Mouse (Mus musculus): Measurements from ENCODE around the gene Snx1. TPM values are rescaled to one million over a fixed set of nuclear protein-coding genes. Genes with fewer than 3 reads are reported as not detected.
A peak's percentile ranks its signal among the peaks of the same experiment; 100 is the strongest.

Snx1 gene
- total and polyA plus RNA-seq, 3 experiments, result 83.9 to 189 (median 113) TPM

GRCm38 (mm10) chr9:66135967-66136366 is 9.6 kb upstream of the Snx1 start:
- Histone ChIP-seq H3K4me1 (ENCODE audit: control insufficient read depth in 1 of 2, insufficient read depth in 2 of 2, low read length in 2 of 2) (no peaks in the 10 kb centered on the region), H3K36me3 (ENCODE audit: control insufficient read depth in 1 of 2, insufficient read depth in 2 of 2, low read length in 2 of 2) (peaks cover 0 to 21% of the 10 kb centered on the region in 2 experiments; a peak in 2 of 4 replicates), H3K9ac (ENCODE audit: control insufficient read depth, low read depth, low read length, poor library complexity, severe bottlenecking) (no peak overlapping the region), H3K27me3 (ENCODE audit: control insufficient read depth in 1 of 2, insufficient read depth in 2 of 2, low read length in 2 of 2) (no peaks in the 10 kb centered on the region), H3K27ac (ENCODE audit: control insufficient read depth, low read depth, low read length) (no peak overlapping the region), H3K79me2 (ENCODE audit: control insufficient read depth, insufficient read depth, low read length, poor library complexity) (no peaks in the 10 kb centered on the region), H3K9me3 (replicated peaks; ENCODE audit: insufficient read depth, low read length) (no peaks in the 10 kb centered on the region), H3K4me3 (ENCODE audit: control insufficient read depth in 1 of 2, insufficient read depth in 1 of 2, low read depth in 2 of 2, low read length in 2 of 2) (no peak overlapping the region)
- peak; percentile 68 for DNase-seq (ENCODE audit: low read depth, low spot score)
- TF ChIP-seq RAD21 (IDR thresholded peaks at IDR 0.05; ENCODE audit: low read depth, low read length) (peak; percentile 5; the same call in 1 of the 2 replicates), SMC3 (IDR thresholded peaks at IDR 0.05; ENCODE audit: low read depth, low read length) (peak; percentile 51), CTCF (IDR thresholded peaks at IDR 0.05 in 2 of 3, conservative IDR thresholded peaks at IDR 0.05 in 1 of 3; ENCODE audit: control insufficient read depth in 1 of 3, insufficient read depth in 1 of 3, low read depth in 2 of 3, low read length in 3 of 3, poor library complexity in 1 of 3, severe bottlenecking in 1 of 3) (peak; percentile 64 to 89 (median 67)), ZC3H11A (IDR thresholded peaks at IDR 0.05; ENCODE audit: low read depth, low read length) (no peak), ZNF384 (IDR thresholded peaks at IDR 0.05; ENCODE audit: low read depth, low read length) (no peak), MEF2A (IDR thresholded peaks at IDR 0.05; ENCODE audit: extremely low read depth, insufficient replicate concordance, low read depth, low read length, poor library complexity, severe bottlenecking) (no peak), BHLHE40 (IDR thresholded peaks at IDR 0.05; ENCODE audit: borderline replicate concordance, low read depth, low read length) (peak; percentile 85; the same call in 1 of the 2 replicates), USF1 (IDR thresholded peaks at IDR 0.05; ENCODE audit: low read depth, low read length) (peak; percentile 76), ELF1 (IDR thresholded peaks at IDR 0.05; ENCODE audit: low read depth, low read length) (no peak)

DNA sequence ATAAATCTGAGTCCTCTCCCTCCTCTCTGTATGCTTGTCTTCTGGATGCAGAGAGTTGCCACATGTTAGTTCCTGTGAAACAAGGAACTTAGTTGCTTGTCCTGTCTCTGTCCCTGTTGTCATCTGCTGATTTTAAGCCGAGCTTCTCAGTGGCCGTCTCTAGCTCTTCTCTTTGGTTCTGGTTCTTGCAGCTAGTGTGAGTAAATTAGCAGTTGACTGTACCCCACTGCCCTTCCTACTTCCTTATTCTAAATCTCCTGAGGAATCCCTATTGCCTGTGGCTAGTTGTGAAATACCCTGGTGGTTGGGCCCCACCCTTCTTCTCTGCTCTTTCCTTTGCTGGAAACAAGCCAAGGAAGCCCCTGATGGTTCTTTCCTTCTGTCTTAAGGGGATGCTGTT is 5.1 kb upstream of the Snx1 start:
- peaks cover 24% of the 10 kb centered on the region for H3K79me2 ChIP-seq (ENCODE audit: control insufficient read depth, insufficient read depth, low read length, poor library complexity)
- H3K4me3 ChIP-seq (ENCODE audit: control insufficient read depth in 1 of 2, insufficient read depth in 1 of 2, low read depth in 2 of 2, low read length in 2 of 2), result no peak overlapping the region
- DNase-seq (ENCODE audit: low read depth, low spot score), result peak; percentile 60
- H3K36me3 ChIP-seq (ENCODE audit: control insufficient read depth in 1 of 2, insufficient read depth in 2 of 2, low read length in 2 of 2), result peaks cover 13 to 18% of the 10 kb centered on the region in 2 experiments
- peaks cover 2 to 18% of the 10 kb centered on the region in 2 experiments; a peak in 3 of 4 replicates for H3K4me1 ChIP-seq (ENCODE audit: control insufficient read depth in 1 of 2, insufficient read depth in 2 of 2, low read length in 2 of 2)
- H3K27ac ChIP-seq (ENCODE audit: control insufficient read depth, low read depth, low read length), result no peak overlapping the region
- no peak overlapping the region for H3K9ac ChIP-seq (ENCODE audit: control insufficient read depth, low read depth, low read length, poor library complexity, severe bottlenecking)
- no peak for TF ChIP-seq CTCF (IDR thresholded peaks at IDR 0.05 in 2 of 3, conservative IDR thresholded peaks at IDR 0.05 in 1 of 3; ENCODE audit: control insufficient read depth in 1 of 3, insufficient read depth in 1 of 3, low read depth in 2 of 3, low read length in 3 of 3, poor library complexity in 1 of 3, severe bottlenecking in 1 of 3)
- TF ChIP-seq EP300 (IDR thresholded peaks at IDR 0.05; ENCODE audit: low read depth in 1 of 2, low read length in 2 of 2), result 0 out of 4 replicates have a peak, but pooled peaks of 1 of the 2 experiments have one; percentile 8
- H3K27me3 ChIP-seq (ENCODE audit: control insufficient read depth in 1 of 2, insufficient read depth in 2 of 2, low read length in 2 of 2), result no peaks in the 10 kb centered on the region
- H3K9me3 ChIP-seq (replicated peaks; ENCODE audit: insufficient read depth, low read length), result no peaks in the 10 kb centered on the region

DNA sequence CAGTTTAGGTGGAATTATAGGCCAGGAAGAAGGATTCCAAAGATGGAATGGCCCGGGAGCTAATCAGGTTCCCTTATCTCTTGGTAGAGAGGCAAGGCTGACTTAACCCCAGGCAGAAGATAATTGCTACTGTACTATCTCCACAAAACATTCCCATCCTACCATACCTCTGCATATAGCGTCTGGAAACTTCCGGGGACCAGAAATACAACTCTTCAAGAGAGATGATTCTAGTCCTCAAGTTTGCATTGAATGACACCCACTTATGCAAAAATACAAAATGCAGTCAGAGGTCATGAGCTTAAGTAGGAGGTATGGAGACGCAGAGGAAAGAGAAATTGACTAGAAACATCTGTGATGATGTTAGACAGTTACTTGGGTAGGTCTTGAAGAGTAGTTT is 1.5 kb upstream of the Snx1 start:
- peak; percentile 33 for DNase-seq (ENCODE audit: low read depth, low spot score)
- Histone ChIP-seq H3K9me3 (replicated peaks; ENCODE audit: insufficient read depth, low read length) (no peaks in the 10 kb centered on the region), H3K79me2 (ENCODE audit: control insufficient read depth, insufficient read depth, low read length, poor library complexity) (peaks cover 37% of the 10 kb centered on the region), H3K4me3 (ENCODE audit: control insufficient read depth in 1 of 2, insufficient read depth in 1 of 2, low read depth in 2 of 2, low read length in 2 of 2) (peak overlapping the region; percentile 61 to 95), H3K36me3 (ENCODE audit: control insufficient read depth in 1 of 2, insufficient read depth in 2 of 2, low read length in 2 of 2) (peaks cover 0 to 25% of the 10 kb centered on the region in 2 experiments; a peak in 2 of 4 replicates), H3K27ac (ENCODE audit: control insufficient read depth, low read depth, low read length) (no peak overlapping the region), H3K4me1 (ENCODE audit: control insufficient read depth in 1 of 2, insufficient read depth in 2 of 2, low read length in 2 of 2) (peaks cover 4 to 20% of the 10 kb centered on the region in 2 experiments), H3K9ac (ENCODE audit: control insufficient read depth, low read depth, low read length, poor library complexity, severe bottlenecking) (peak overlapping the region; percentile 79), H3K27me3 (ENCODE audit: control insufficient read depth in 1 of 2, insufficient read depth in 2 of 2, low read length in 2 of 2) (no peaks in the 10 kb centered on the region)
- TF ChIP-seq MYB (IDR thresholded peaks at IDR 0.05; ENCODE audit: low read depth, low read length) (no peak), GATA1 (IDR thresholded peaks at IDR 0.05; ENCODE audit: low read depth, low read length) (peak; percentile 74), TAL1 (IDR thresholded peaks at IDR 0.05; ENCODE audit: low read length) (peak; percentile 13; the same call in 1 of the 2 replicates), USF1 (IDR thresholded peaks at IDR 0.05; ENCODE audit: low read depth, low read length) (no peak), EP300 (IDR thresholded peaks at IDR 0.05; ENCODE audit: low read depth in 1 of 2, low read length in 2 of 2) (peak; percentile 46 to 54; a peak in 2 of 4 replicates), ZNF384 (IDR thresholded peaks at IDR 0.05; ENCODE audit: low read depth, low read length) (no peak), SIN3A (IDR thresholded peaks at IDR 0.05; ENCODE audit: low read length) (0 out of 2 replicates have a peak, but pooled peaks have one; percentile 14), SMC3 (IDR thresholded peaks at IDR 0.05; ENCODE audit: low read depth, low read length) (no peak), TBP (IDR thresholded peaks at IDR 0.05; ENCODE audit: low read depth, low read length) (no peak), ZKSCAN1 (IDR thresholded peaks at IDR 0.05; ENCODE audit: low read depth, low read length) (no peak), NELFE (IDR thresholded peaks at IDR 0.05; ENCODE audit: low read depth, low read length) (no peak), POLR2A (IDR thresholded peaks at IDR 0.05; ENCODE audit: control insufficient read depth in 1 of 2, insufficient read depth in 1 of 2, low read depth in 1 of 2, low read length in 2 of 2, poor library complexity in 1 of 2) (no peak), TCF12 (IDR thresholded peaks at IDR 0.05; ENCODE audit: low read depth, low read length) (peak; percentile 47; the same call in 1 of the 2 replicates), ELF1 (IDR thresholded peaks at IDR 0.05; ENCODE audit: low read depth, low read length) (peak; percentile 33; the same call in 1 of the 2 replicates), ETS1 (IDR thresholded peaks at IDR 0.05; ENCODE audit: low read depth, low read length) (0 out of 2 replicates have a peak, but pooled peaks have one; percentile 24), ZC3H11A (IDR thresholded peaks at IDR 0.05; ENCODE audit: low read depth, low read length) (0 out of 2 replicates have a peak, but pooled peaks have one; percentile 8), RCOR1 (IDR thresholded peaks at IDR 0.05; ENCODE audit: low read depth, low read length) (peak; percentile 36)
